Mouse (Mus musculus) kidney, postnatal 10 days (tissue): Measurements from ENCODE around the gene Zdbf2.

ENCODE experiments used
- DNase-seq: peaks from one replicate; pipeline ENCODE4 v3.0.0; 2021; ENCODE audit warnings: mixed read lengths

The Zdbf2 gene

GRCm38 (mm10) chr1:63272741-63273338 is at the start of gene Zdbf2:
TSS of gene Zdbf2 (plus strand) at chr1:63273265.
- peak; percentile 44 for DNase-seq

- DNase-seq = no peak
These were observed 48.1 kb upstream of the Zdbf2 start for GRCm38 (mm10) chr1:63225009-63225408.

- no peak for DNase-seq
These were observed 47.2 kb upstream of the Zdbf2 start for GRCm38 (mm10) chr1:63225890-63226289.

GRCm38 (mm10) chr1:63227241-63227640 is 45.8 kb upstream of the Zdbf2 start:
- DNase-seq = no peak

- DNase-seq = no peak
These were observed 35.7 kb upstream of the Zdbf2 start for GRCm38 (mm10) chr1:63237371-63237770.

- DNase-seq = no peak
These were observed 33.8 kb upstream of the Zdbf2 start for GRCm38 (mm10) chr1:63239305-63239704.

GRCm38 (mm10) chr1:63239751-63240150 is 33.3 kb upstream of the Zdbf2 start:
- DNase-seq = no peak

GRCm38 (mm10) chr1:63243854-63244253 is 29.2 kb upstream of the Zdbf2 start:
- DNase-seq = no peak

- DNase-seq = no peak
These were observed 26.1 kb upstream of the Zdbf2 start for GRCm38 (mm10) chr1:63246862-63247521.

- DNase-seq = no peak
These were observed 25.2 kb upstream of the Zdbf2 start for GRCm38 (mm10) chr1:63247831-63248359.

GRCm38 (mm10) chr1:63248360-63248851 is 24.7 kb upstream of the Zdbf2 start:
- peak; percentile 21 for DNase-seq

- DNase-seq = no peak
These were observed 23.8 kb upstream of the Zdbf2 start for GRCm38 (mm10) chr1:63249261-63249660.

GRCm38 (mm10) chr1:63252351-63253209 is 20.5 kb upstream of the Zdbf2 start:
- peak; percentile 39 for DNase-seq

- no peak for DNase-seq
These were observed 19.8 kb upstream of the Zdbf2 start for GRCm38 (mm10) chr1:63253291-63253690.

- DNase-seq = no peak
These were observed 18.0 kb upstream of the Zdbf2 start for GRCm38 (mm10) chr1:63255101-63255500.

- no peak for DNase-seq
These were observed 17.0 kb upstream of the Zdbf2 start for GRCm38 (mm10) chr1:63256083-63256482.

GRCm38 (mm10) chr1:63258501-63258900 is 14.6 kb upstream of the Zdbf2 start:
- no peak for DNase-seq

GRCm38 (mm10) chr1:63259271-63259830 is 13.7 kb upstream of the Zdbf2 start:
- DNase-seq = no peak

- DNase-seq = no peak
These were observed 12.9 kb upstream of the Zdbf2 start for GRCm38 (mm10) chr1:63259916-63260741.

- DNase-seq = no peak
These were observed 12.4 kb upstream of the Zdbf2 start for GRCm38 (mm10) chr1:63260742-63261033.

GRCm38 (mm10) chr1:63261041-63261590 is 11.9 kb upstream of the Zdbf2 start:
- DNase-seq = no peak

- no peak for DNase-seq
These were observed 9.4 kb upstream of the Zdbf2 start for GRCm38 (mm10) chr1:63263671-63264070.
